Mouse (Mus musculus): Measurements from ENCODE around the gene Tgfa. TPM values are rescaled to one million over a fixed set of nuclear protein-coding genes. Genes with fewer than 3 reads are reported as not detected.

Gene Tgfa
- polyA plus RNA-seq, 1 experiment from 2014 or later = 1.9 TPM

DNA sequence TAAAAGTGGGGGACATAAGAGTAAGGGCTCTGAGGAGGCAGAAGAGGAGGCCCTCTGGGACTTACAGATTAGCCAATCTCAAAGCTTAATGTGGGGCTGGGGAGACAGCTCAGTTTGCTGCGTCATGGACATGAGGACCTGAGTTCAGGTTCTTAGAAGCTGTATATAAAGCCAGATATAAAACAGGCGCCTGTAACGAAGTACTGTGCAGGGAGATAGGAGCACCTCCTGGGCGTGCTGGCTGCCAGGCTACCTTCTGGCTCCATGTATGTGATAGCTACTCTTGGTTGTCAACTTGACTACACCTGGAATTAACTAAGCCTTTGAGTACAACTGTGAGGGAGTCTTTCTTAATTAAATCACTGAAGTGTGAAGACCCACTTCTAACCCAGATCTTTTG lies 110.7 kb downstream of the Tgfa start:
- Histone ChIP-seq H3K9me3 (ENCODE audit: control insufficient read depth, low read length) (no peaks in the 10 kb centered on the region), H3K4me1 (replicated peaks; ENCODE audit: control insufficient read depth, insufficient read depth, low read length) (no peaks in the 10 kb centered on the region), H3K9ac (ENCODE audit: low read length) (no peak overlapping the region), H3K27ac (ENCODE audit: low read depth, low read length) (no peak overlapping the region), H3K36me3 (ENCODE audit: control insufficient read depth, insufficient read depth, low read length) (no peaks in the 10 kb centered on the region), H3K4me3 (ENCODE audit: low read depth, low read length) (no peak overlapping the region), H3K4me2 (ENCODE audit: low read depth, low read length, severe bottlenecking) (no peak overlapping the region), H3K27me3 (ENCODE audit: control insufficient read depth, insufficient read depth, low read length) (no peaks in the 10 kb centered on the region)
- WGBS = 87% methylated on average over 4 of the region's 4 CpGs
- DNase-seq (ENCODE audit: low spot score) = no peak
- no peak for ATAC-seq (replicated peaks; ENCODE audit: low FRiP score)

DNA sequence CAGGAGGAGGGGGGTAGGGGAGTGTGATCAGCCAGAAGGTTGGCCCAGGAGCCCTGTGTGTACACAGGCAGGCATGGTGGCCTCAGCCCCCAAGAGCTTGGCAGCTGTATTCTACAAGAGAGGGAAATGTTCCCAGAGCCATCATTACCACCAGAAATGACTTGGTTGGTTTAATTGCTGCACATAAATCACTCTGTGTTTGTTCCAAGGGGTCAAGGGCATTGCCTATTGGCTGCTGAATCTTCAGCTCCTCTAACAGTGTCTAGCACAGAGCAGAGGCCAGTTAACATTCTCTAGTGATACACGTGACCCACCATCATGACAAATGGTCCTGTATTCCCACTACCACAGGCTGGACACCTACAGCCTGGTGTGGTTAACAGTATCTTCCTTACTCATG lies 119.0 kb downstream of the Tgfa start:
- Histone ChIP-seq H3K4me1 (replicated peaks; ENCODE audit: control insufficient read depth, insufficient read depth, low read length) (no peaks in the 10 kb centered on the region), H3K27ac (ENCODE audit: low read depth, low read length) (no peak overlapping the region), H3K27me3 (ENCODE audit: control insufficient read depth, insufficient read depth, low read length) (no peaks in the 10 kb centered on the region), H3K4me3 (ENCODE audit: low read depth, low read length) (no peak overlapping the region), H3K9ac (ENCODE audit: low read length) (no peak overlapping the region), H3K9me3 (ENCODE audit: control insufficient read depth, low read length) (no peaks in the 10 kb centered on the region), H3K36me3 (ENCODE audit: control insufficient read depth, insufficient read depth, low read length) (no peaks in the 10 kb centered on the region), H3K4me2 (ENCODE audit: low read depth, low read length, severe bottlenecking) (no peak overlapping the region)
- DNase-seq (ENCODE audit: low spot score) = no peak
- 97% methylated on average over 1 of the region's 1 CpGs for WGBS
- no peak for ATAC-seq (replicated peaks; ENCODE audit: low FRiP score)

DNA sequence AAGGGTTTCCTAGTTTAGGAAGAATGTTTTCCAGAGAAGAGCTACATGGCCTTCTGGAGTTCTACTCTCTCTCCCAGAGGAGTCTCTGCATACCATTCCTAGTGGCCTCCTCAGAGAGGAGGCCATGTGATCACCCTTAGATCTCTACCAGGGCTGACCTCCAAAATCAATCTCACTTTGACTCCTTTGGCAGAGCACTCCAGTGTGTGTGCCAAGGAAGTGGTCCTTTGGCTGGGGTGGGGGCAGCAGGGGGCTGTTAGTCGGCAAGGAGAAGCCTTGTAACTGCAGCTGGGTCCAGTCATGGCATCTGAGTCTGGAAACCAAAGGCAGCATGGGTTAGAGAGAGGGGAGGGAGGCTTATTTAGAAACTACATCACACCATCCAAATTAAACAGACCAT lies 122.0 kb downstream of the Tgfa start:
- Histone ChIP-seq H3K27ac (ENCODE audit: low read depth, low read length) (no peak overlapping the region), H3K9me3 (ENCODE audit: control insufficient read depth, low read length) (no peaks in the 10 kb centered on the region), H3K4me3 (ENCODE audit: low read depth, low read length) (no peak overlapping the region), H3K36me3 (ENCODE audit: control insufficient read depth, insufficient read depth, low read length) (no peaks in the 10 kb centered on the region), H3K27me3 (ENCODE audit: control insufficient read depth, insufficient read depth, low read length) (no peaks in the 10 kb centered on the region), H3K9ac (ENCODE audit: low read length) (no peak overlapping the region), H3K4me2 (ENCODE audit: low read depth, low read length, severe bottlenecking) (no peak overlapping the region), H3K4me1 (replicated peaks; ENCODE audit: control insufficient read depth, insufficient read depth, low read length) (no peaks in the 10 kb centered on the region)
- DNase-seq (ENCODE audit: low spot score) = no peak
- 64% methylated on average over 1 of the region's 1 CpGs for WGBS
- no peak for ATAC-seq (replicated peaks; ENCODE audit: low FRiP score)

DNA sequence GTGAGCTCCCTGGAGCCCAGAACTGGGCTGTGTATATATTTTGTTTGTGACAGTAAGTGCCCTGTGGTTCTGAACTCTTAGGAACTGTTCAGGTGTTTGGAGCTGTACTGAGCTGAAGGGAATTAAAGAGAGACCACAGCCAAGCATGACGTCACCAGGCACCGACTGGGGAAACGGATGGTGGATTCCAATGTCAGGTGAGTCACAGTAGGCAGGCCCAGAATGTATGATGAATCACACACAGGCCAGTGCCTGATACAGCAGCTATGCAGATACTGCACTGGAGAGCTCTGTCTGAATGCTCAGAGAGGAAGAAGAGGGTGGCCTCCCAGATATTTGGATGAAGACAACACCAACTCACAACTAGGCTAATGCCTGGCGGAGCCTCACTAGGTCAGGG lies 123.8 kb downstream of the Tgfa start:
- DNase-seq (ENCODE audit: low spot score) (no peak), ATAC-seq (replicated peaks; ENCODE audit: low FRiP score) (no peak)
- Histone ChIP-seq H3K36me3 (ENCODE audit: control insufficient read depth, insufficient read depth, low read length) (no peaks in the 10 kb centered on the region), H3K4me1 (replicated peaks; ENCODE audit: control insufficient read depth, insufficient read depth, low read length) (no peaks in the 10 kb centered on the region), H3K9ac (ENCODE audit: low read length) (no peak overlapping the region), H3K27me3 (ENCODE audit: control insufficient read depth, insufficient read depth, low read length) (no peaks in the 10 kb centered on the region), H3K4me3 (ENCODE audit: low read depth, low read length) (no peak overlapping the region), H3K27ac (ENCODE audit: low read depth, low read length) (no peak overlapping the region), H3K9me3 (ENCODE audit: control insufficient read depth, low read length) (no peaks in the 10 kb centered on the region), H3K4me2 (ENCODE audit: low read depth, low read length, severe bottlenecking) (no peak overlapping the region)
- 87% methylated on average over 4 of the region's 4 CpGs for WGBS

DNA sequence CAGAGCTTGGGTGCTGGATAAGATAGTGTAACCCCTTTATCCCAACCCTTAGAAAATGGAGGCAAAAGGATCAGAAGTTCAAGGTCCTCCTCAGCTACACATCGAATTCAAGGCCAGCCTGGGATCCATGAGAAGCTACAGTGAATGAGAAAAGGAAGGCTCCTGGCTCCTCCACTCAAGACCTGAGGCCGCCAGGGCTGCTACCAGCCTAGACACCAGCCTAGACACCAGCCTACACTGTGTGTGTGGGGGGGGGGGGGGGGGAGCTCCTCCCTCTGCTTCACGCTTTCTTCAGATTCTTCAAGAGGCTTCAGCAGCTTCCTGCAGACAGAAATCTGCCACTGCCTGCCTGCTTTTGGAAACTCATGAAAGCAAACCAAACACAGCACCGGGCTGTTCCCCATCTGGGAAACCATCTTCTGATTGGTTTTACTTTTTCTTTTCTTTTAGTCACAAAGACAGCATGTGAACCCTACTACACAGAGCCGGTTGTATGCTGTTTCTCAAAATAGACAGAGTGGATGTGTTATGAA lies 127.1 kb downstream of the Tgfa start:
- WGBS = 87% methylated on average over 5 of the region's 5 CpGs
- DNase-seq (ENCODE audit: low spot score) (no peak), ATAC-seq (replicated peaks; ENCODE audit: low FRiP score) (no peak)
- Histone ChIP-seq H3K36me3 (ENCODE audit: control insufficient read depth, insufficient read depth, low read length) (no peaks in the 10 kb centered on the region), H3K27ac (ENCODE audit: low read depth, low read length) (no peak overlapping the region), H3K4me3 (ENCODE audit: low read depth, low read length) (no peak overlapping the region), H3K4me1 (replicated peaks; ENCODE audit: control insufficient read depth, insufficient read depth, low read length) (no peaks in the 10 kb centered on the region), H3K27me3 (ENCODE audit: control insufficient read depth, insufficient read depth, low read length) (no peaks in the 10 kb centered on the region), H3K9ac (ENCODE audit: low read length) (no peak overlapping the region), H3K4me2 (ENCODE audit: low read depth, low read length, severe bottlenecking) (no peak overlapping the region), H3K9me3 (ENCODE audit: control insufficient read depth, low read length) (no peaks in the 10 kb centered on the region)

DNA sequence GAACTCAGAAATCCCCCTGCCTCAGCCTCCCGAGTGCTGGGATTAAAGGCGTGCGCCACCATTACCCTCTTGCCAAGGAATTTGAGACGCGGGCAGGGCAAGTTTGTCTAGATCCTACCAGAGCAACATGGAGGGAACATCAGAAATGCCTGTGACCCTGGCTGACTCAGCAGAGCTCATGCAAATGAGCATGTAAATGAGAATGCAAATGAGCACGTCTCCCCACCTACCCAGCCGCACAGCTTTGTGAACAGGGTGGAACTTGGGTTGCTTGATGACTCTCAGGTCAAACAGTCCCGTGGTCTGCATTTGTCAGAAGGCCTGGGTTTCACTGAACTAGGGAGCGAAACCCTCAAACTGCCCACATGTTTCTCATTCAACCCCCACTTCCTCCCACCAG lies 128.0 kb downstream of the Tgfa start:
- WGBS = 93% methylated on average over 9 of the region's 9 CpGs
- Histone ChIP-seq H3K4me3 (ENCODE audit: low read depth, low read length) (no peak overlapping the region), H3K27ac (ENCODE audit: low read depth, low read length) (no peak overlapping the region), H3K4me2 (ENCODE audit: low read depth, low read length, severe bottlenecking) (no peak overlapping the region), H3K27me3 (ENCODE audit: control insufficient read depth, insufficient read depth, low read length) (no peaks in the 10 kb centered on the region), H3K9me3 (ENCODE audit: control insufficient read depth, low read length) (no peaks in the 10 kb centered on the region), H3K36me3 (ENCODE audit: control insufficient read depth, insufficient read depth, low read length) (no peaks in the 10 kb centered on the region), H3K4me1 (replicated peaks; ENCODE audit: control insufficient read depth, insufficient read depth, low read length) (no peaks in the 10 kb centered on the region), H3K9ac (ENCODE audit: low read length) (no peak overlapping the region)
- ATAC-seq (replicated peaks; ENCODE audit: low FRiP score) (no peak), DNase-seq (ENCODE audit: low spot score) (no peak)

DNA sequence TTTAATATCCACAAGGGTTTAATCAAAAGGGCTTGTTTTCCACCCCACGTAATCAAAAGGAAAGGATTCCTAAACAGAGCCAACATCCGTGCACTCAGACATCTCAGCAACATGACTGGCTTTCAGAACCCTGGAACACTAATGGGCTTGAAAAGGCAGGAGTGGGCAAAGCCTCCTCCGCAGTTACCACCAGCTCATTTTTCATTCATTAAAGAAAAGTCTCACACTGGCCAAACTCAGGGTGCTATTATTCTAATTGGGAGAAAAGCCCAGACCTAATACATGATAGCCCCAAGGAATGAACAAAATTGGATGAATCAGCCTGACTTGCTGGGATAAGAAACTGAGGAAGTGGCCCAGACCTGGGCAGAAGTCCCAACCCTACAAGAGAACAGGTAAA lies 129.4 kb downstream of the Tgfa start:
- no peak overlapping the region for H3K27ac ChIP-seq (ENCODE audit: low read depth, low read length)
- H3K27me3 ChIP-seq (ENCODE audit: control insufficient read depth, insufficient read depth, low read length) = no peaks in the 10 kb centered on the region
- DNase-seq (ENCODE audit: low spot score) (no peak), ATAC-seq (replicated peaks; ENCODE audit: low FRiP score) (no peak)
- no peak overlapping the region for H3K9ac ChIP-seq (ENCODE audit: low read length)
- WGBS = 75% methylated on average over 3 of the region's 3 CpGs
- H3K4me2 ChIP-seq (ENCODE audit: low read depth, low read length, severe bottlenecking) = no peak overlapping the region
- no peaks in the 10 kb centered on the region for H3K36me3 ChIP-seq (ENCODE audit: control insufficient read depth, insufficient read depth, low read length)
- H3K9me3 ChIP-seq (ENCODE audit: control insufficient read depth, low read length) = no peaks in the 10 kb centered on the region
- no peaks in the 10 kb centered on the region for H3K4me1 ChIP-seq (replicated peaks; ENCODE audit: control insufficient read depth, insufficient read depth, low read length)
- no peak overlapping the region for H3K4me3 ChIP-seq (ENCODE audit: low read depth, low read length)

Other genes starting within 250 kb of the Tgfa start
- gene Dusp11, start 233.6 kb upstream of the Tgfa start, polyA plus RNA-seq (2014; fragmentation: Nextera tagmentation; extraction: Ambion mirVana) = 45.0 and 56.1 TPM in 2 replicates
- not detected in 2 replicates for gene Figla, start 179.1 kb upstream of the Tgfa start, polyA plus RNA-seq (2014; fragmentation: Nextera tagmentation; extraction: Ambion mirVana)
- 61.0 and 68.3 TPM in 2 replicates for gene Add2, start 166.5 kb upstream of the Tgfa start, polyA plus RNA-seq (2014; fragmentation: Nextera tagmentation; extraction: Ambion mirVana)
- gene Fam136a, start 170.4 kb downstream of the Tgfa start, polyA plus RNA-seq (2014; fragmentation: Nextera tagmentation; extraction: Ambion mirVana) = 164 and 168 TPM in 2 replicates
- gene Snrpg, start 176.1 kb downstream of the Tgfa start, polyA plus RNA-seq (2014; fragmentation: Nextera tagmentation; extraction: Ambion mirVana) = 775 and 792 TPM in 2 replicates
- gene Pcyox1, start 201.9 kb downstream of the Tgfa start, polyA plus RNA-seq (2014; fragmentation: Nextera tagmentation; extraction: Ambion mirVana) = 94.8 and 95.3 TPM in 2 replicates
- gene Tia1, start 209.0 kb downstream of the Tgfa start, polyA plus RNA-seq (2014; fragmentation: Nextera tagmentation; extraction: Ambion mirVana) = 271 and 307 TPM in 2 replicates
- 0.37 TPM in 1 of 2 replicates, not detected in the other for gene Gm44790, start 231.4 kb downstream of the Tgfa start, polyA plus RNA-seq (2014; fragmentation: Nextera tagmentation; extraction: Ambion mirVana)
- 28.1 and 28.6 TPM in 2 replicates for gene C87436, start 243.2 kb downstream of the Tgfa start, polyA plus RNA-seq (2014; fragmentation: Nextera tagmentation; extraction: Ambion mirVana)

Measured in forebrain, embryonic 11.5 days (tissue).